Mouse (Mus musculus): Measurements from ENCODE around the gene Pter.
A peak's percentile ranks its signal among the peaks of the same experiment; 100 is the strongest.

Gene Pter

DNA sequence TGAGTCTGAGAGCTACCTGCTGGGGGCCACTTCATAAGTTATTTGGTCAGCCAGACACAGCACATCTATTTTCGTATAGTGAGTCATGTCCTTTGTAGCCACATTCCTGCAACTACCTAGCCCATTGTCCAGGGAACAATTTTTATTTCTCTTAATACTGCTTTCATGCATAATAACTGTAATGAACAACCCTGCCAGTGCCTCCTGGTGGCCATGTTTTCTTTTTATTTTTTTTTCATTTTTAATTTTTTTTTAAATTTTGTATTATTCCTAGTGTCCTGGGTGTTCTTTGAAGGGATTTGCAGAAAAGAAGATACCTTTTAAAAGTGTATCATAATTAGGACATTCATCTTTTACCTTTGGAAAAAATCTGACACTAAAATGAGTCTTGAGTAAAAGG lies 84.6 kb downstream of the Pter start:
- no peak for DNase-seq (ENCODE audit: low read depth, low spot score)

DNA sequence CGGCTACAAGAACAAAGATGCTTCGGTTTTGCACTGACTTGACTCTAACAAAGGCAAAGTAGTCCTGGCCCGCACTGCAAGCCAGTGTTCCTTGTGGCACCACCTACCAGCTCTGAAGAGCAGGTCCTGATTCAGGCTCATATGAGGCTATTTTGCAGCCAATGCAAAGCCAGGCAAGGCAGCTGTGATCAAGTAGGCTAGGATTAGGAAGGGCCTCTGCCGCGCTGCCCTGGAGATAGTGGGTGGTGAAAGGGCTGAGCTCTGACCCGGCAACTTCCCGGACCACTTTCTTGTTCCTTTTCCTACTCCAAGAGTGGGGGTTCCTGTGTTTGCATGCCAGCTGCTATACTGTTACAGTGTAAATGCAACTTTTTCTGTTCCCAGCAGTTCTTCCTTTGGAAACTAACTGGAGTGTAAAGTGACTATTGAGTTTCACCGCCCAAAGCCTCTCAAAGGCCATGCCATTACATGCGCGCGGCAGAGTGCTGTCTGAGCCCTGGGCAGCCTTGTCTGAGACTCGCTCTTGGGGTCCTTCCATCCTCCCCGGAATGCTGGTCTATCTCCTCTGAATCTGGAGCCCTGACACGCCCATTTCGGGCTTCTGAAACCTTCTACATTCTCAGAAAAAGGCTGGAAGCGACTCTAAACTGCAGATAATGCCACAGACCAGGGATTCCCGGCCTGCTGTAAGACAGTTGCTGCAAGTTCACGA lies 85.6 kb downstream of the Pter start:
- DNase-seq (ENCODE audit: low read depth, low spot score) = peak; percentile 20

DNA sequence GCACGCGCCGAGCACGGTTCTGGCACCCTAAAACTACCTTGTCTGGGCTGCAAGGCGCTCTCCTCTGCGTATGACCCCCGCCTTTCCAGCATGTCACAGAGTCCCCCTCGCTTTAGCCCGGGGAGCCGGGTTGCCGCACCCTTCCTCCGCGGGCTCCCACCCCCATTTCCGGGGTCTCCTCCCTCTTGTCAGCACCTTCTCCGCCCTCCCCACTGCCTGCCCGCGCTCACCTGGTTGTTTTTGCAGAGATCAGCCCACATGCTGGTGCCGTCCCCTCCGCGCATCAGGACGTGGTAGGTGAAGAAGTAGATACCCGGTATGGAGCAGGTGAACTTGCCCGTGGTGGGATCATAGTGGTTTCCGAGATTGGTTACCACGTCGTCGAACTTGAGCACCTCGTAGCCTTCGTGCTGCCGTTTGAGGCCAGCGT lies 86.2 kb downstream of the Pter start:
- DNase-seq (ENCODE audit: low read depth, low spot score) = no peak

DNA sequence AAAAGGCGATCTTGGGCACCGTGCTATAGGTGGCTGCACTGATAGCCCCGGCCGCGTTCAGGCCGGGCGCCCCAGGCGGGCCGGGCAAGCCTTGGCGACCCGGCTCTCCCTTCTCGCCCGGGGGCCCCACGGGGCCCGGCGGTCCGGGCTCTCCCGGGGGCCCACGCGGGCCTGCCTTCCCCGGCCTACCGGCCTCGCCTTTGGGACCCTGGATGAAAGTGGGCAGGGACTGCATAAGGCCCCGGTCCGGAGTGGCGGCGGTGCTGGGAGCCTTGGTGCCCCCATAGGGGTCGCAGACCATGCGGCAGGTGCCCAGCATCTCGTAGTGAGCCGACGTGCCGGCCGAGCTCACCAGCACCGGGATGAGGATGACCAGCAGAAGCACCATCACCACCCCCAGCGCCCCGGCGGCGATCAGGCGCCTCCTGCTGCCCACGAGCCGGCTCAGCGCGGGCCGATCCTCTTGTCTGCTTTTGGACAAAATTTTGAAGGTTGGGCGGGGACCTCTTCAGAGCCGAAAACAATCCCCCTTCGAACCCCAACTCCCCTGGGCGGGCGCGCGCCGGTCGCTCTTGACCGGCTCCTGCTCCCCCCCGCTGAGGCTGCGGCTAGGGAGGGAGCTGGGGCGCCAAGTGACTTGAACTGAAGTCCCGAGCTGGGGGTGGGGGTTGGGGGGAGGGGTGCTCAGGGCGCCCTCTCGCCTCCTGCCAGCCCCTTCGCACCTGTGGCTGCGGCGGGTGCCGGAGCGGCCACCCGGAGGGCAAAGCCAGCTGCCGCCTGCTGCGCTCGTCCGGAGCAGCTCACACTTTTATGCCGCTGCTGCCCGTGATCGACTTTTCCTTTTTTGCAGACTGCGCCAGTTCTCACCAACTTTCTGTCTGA lies 86.9 kb downstream of the Pter start:
- DNase-seq (ENCODE audit: low read depth, low spot score) = peak; percentile 12

DNA sequence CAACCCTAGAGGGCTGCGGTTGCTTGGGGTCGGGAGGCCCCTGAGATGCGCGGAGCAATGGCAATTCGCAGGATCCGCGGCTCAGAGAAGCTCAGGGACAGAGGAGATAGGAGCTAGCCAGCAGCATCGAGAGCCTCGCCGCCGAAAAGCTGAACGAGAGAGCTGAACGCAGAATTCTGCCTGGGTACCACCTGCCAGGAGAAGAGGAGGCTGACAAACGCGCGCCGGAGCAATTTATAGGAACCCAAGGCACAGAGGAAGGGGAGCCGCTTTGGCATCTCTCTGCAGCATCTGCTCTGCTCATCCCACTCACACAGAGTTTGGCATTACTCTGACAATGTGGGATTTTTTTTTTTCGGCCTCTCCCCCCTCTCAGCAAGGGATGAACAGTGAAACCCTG lies 87.6 kb downstream of the Pter start, which contains the start of gene C1ql3:
Gene C1ql3, minus strand, starts transcription at position 335 of the 400 bp plus-strand sequence.
- DNase-seq (ENCODE audit: low read depth, low spot score) = peak; percentile 9

DNA sequence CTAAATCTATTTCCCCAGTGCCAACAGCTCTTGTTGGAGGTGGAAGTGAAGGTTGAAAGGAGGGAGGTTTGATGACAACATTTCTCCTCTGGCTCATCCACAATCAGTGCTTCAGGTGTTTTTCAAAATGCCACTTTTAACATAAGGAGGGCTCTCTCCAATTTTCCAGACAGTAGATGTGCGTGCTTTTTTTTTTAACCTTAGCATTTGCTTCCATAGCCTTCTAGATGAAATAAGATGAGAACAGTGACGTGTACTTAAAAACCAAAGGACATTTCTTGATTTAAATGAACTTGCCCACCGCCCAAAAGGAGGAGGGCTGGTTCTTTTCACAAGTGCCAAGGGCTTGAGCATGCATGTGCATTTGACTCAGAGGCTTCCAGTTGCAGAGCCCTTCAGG lies 88.1 kb downstream of the Pter start:
- DNase-seq (ENCODE audit: low read depth, low spot score) = no peak

DNA sequence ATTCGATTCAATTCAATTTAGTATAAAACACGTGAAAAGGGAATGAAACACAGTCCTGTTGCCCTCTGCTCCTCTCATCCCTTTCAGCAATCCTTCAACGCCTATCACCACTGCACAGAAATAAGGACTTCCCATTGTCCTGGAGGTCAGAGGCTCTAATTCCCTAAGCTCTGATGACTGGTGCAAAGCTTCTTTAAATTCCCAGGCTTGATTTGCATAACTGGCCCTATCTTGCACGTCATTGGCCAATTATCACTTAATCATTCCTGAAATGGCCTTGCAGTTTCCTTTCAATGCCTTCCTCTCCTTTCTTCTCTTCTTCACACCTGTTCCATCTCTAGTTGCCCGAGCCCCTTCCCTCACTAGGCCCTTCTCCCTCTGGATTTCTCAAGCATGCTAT lies 94.5 kb downstream of the Pter start:
- DNase-seq (ENCODE audit: low read depth, low spot score) = no peak

DNA sequence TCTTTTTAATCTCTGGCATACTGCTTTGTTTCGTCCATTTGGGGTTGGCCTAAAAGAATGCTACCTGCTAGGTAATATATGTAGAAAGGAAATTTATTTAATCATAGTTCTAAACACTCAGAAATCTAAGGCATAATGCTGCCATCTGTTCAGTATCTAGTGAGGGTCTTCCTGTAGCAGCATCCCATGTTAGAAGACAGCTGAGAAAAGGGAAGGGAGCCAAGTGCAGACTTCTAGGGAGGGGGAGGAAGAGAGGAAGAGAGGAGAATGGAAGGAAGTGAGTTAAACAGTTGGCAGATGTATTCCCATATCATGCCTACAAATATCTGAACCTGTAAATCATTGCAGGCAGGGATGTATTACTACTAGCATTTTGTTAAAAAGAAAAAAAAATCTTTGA lies 95.0 kb downstream of the Pter start:
- no peak for DNase-seq (ENCODE audit: low read depth, low spot score)

DNA sequence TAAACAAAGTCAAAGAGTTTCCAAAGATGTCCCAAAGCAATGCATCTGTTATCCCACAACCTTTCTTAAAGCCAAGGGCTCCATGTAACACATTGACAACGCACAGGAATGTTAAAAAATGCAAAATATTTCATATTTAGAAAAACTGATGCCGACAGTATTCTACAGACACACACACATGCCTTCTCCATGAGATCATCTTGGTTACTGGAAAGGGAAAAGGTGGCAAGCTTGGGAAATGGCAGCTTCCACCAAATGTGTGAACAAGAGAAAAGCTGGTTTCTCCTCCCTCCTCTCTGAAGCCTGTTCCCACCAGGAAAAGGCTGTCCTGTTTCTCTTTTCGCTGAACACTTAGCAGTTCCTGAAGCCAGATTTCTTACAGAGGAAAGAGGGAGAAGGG lies 114.9 kb downstream of the Pter start:
- DNase-seq (ENCODE audit: low read depth, low spot score) = no peak

DNA sequence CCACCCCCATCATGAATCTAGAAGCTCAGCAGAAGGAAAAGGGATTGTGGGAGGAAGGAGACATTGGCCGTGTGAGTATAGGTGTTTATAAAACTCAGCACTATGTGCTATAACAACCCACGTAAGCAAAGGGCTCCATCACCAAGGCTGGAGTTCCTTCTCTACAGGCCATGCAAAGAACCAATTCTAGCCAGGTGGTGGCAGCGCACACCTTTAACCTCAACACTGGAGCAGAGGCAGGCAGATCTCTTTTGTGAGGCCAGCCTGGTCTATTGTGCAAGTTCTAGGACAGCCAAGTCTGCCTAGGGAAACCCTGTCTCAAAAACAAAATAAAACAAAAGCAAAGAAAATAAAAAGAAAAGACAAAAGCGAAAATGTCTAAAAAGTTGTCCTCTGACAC lies 115.9 kb downstream of the Pter start:
- DNase-seq (ENCODE audit: low read depth, low spot score) = no peak

DNA sequence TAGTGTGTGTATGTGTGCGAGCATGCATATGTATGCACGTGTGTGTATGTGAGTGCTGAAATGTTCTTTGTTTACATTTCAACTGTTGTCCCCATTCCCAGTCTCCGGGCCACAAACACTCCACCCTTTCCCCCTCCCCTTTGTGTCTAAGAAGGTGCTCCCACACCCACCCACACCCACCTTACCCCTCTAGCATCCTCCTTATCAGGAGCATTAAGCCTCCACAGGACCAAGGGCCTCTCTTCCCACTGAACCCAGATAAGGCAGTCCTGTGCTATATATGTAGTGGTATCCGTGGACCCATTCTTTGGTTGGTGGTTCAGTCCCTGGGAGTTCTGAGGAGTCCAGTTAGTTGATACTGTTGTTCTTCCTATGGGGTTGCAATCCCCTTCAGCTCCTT lies 120.7 kb downstream of the Pter start:
- DNase-seq (ENCODE audit: low read depth, low spot score) = no peak

DNA sequence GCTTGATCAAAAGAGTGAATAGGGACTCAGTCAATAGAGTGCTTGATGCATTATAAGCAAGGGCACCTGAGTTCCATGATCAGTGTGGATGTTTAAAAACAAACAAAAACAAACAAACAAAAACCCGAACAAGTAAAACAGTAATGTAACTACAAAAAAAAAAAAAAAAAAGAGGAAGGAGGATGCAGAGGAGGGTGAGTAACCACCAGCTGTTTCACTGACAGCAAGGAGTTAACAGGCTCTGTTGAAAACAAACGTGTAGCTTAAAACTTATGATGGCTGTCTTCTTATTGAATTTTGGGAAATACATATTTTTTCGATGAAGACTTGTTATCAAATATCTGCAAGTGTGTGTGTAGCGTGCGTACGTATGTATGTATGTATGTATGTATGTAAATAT lies 124.8 kb downstream of the Pter start:
- no peak for DNase-seq (ENCODE audit: low read depth, low spot score)
